Mouse (Mus musculus): ENCODE data around the gene Psmd12. TPM values are rescaled to one million over a fixed set of nuclear protein-coding genes. Genes with fewer than 3 reads are reported as not detected.
"Not testable (repeated sequence)": the region's sequence is repeated elsewhere in the genome, so short reads cannot be mapped to it uniquely, and the experiment has no call there.

Psmd12 gene
- polyA plus RNA-seq, 1 experiment from 2014 or later, result 218 TPM

DNA sequence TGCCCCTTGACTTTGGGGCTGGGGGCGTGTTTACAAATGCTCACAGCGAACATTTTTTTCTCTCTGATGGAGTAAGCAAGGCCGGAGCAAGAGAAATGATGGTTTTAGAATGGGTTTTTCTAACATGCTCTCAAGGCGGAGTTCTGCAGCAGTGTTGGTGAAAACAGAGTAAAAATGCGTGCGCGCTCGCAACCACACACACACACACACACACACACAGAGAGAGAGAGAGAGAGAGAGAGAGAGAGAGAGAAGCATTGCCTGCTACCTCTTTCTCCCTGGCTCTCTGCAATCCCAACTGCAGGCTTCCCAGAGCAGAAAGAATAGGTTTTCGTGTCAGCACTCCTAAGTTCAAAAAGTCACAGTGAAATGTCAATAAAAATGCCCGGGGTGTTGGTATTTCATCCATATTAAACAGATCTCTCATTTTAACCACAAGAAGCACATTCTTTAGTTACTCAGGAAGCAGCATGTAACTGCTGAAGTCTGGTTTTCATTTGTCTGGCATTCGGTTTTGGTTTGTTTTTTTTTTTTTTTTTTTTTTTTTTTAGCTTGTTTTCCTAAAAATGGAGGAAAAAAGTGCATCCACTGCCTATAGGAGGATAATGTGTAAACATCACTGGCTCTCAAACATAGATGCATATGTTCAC lies 8.1 kb upstream of the Psmd12 start:
- WGBS, result 9% methylated on average over 11 of the region's 11 CpGs
- H3K27me3 ChIP-seq (ENCODE audit: control insufficient read depth, insufficient read depth, low read length), result no peaks in the 10 kb centered on the region
- no peaks in the 10 kb centered on the region for H3K36me3 ChIP-seq (ENCODE audit: control insufficient read depth, insufficient read depth, low read length)
- H3K4me3 ChIP-seq (ENCODE audit: low read depth, low read length), result peak overlapping the region; percentile 86
- peak overlapping the region; percentile 92; the same call in 1 of the 2 replicates for H3K9ac ChIP-seq (ENCODE audit: low read length)
- H3K9me3 ChIP-seq (ENCODE audit: control insufficient read depth, low read length), result no peaks in the 10 kb centered on the region
- peaks cover 2% of the 10 kb centered on the region; the same call in 1 of the 2 replicates for H3K4me1 ChIP-seq (replicated peaks; ENCODE audit: control insufficient read depth, insufficient read depth, low read length)
- peak overlapping the region; percentile 74 for H3K4me2 ChIP-seq (ENCODE audit: low read depth, low read length, severe bottlenecking)
- no peak for DNase-seq (ENCODE audit: low spot score)
- no peak for ATAC-seq (replicated peaks; ENCODE audit: low FRiP score)
- H3K27ac ChIP-seq (ENCODE audit: low read depth, low read length), result peak overlapping the region; percentile 89; the same call in 1 of the 2 replicates

- WGBS, result 98% methylated on average over 3 of the region's 3 CpGs
- H3K36me3 ChIP-seq (ENCODE audit: control insufficient read depth, insufficient read depth, low read length), result no peaks in the 10 kb centered on the region
- DNase-seq (ENCODE audit: low spot score), result no peak
- H3K27me3 ChIP-seq (ENCODE audit: control insufficient read depth, insufficient read depth, low read length), result no peaks in the 10 kb centered on the region
- no peaks in the 10 kb centered on the region for H3K9me3 ChIP-seq (ENCODE audit: control insufficient read depth, low read length)
- H3K4me3 ChIP-seq (ENCODE audit: low read depth, low read length), result no peak overlapping the region
- H3K27ac ChIP-seq (ENCODE audit: low read depth, low read length), result no peak overlapping the region
- peaks cover 2% of the 10 kb centered on the region; the same call in 1 of the 2 replicates for H3K4me1 ChIP-seq (replicated peaks; ENCODE audit: control insufficient read depth, insufficient read depth, low read length)
- no peak for ATAC-seq (replicated peaks; ENCODE audit: low FRiP score)
- H3K4me2 ChIP-seq (ENCODE audit: low read depth, low read length, severe bottlenecking), result no peak overlapping the region
- no peak overlapping the region for H3K9ac ChIP-seq (ENCODE audit: low read length)
These were observed 7.0 kb upstream of the Psmd12 start for GRCm38 (mm10) chr11:107472304-107472703.

GRCm38 (mm10) chr11:107473137-107473820 lies 6.0 kb upstream of the Psmd12 start:
- Histone ChIP-seq H3K27me3 (ENCODE audit: control insufficient read depth, insufficient read depth, low read length) (no peaks in the 10 kb centered on the region), H3K4me3 (ENCODE audit: low read depth, low read length) (no peak overlapping the region), H3K4me1 (replicated peaks; ENCODE audit: control insufficient read depth, insufficient read depth, low read length) (no peaks in the 10 kb centered on the region; the same call in 1 of the 2 replicates), H3K4me2 (ENCODE audit: low read depth, low read length, severe bottlenecking) (no peak overlapping the region), H3K27ac (ENCODE audit: low read depth, low read length) (no peak overlapping the region), H3K9ac (ENCODE audit: low read length) (no peak overlapping the region), H3K9me3 (ENCODE audit: control insufficient read depth, low read length) (no peaks in the 10 kb centered on the region), H3K36me3 (ENCODE audit: control insufficient read depth, insufficient read depth, low read length) (no peaks in the 10 kb centered on the region)
- peak; percentile 63 for DNase-seq (ENCODE audit: low spot score)
- WGBS, result 27% methylated on average over 8 of the region's 8 CpGs
- ATAC-seq (replicated peaks; ENCODE audit: low FRiP score), result no peak

GRCm38 (mm10) chr11:107479862-107480203 lies 549 bp downstream of the Psmd12 start:
- H3K36me3 ChIP-seq (ENCODE audit: control insufficient read depth, insufficient read depth, low read length), result no peaks in the 10 kb centered on the region

GRCm38 (mm10) chr11:107484341-107484740 lies 5.1 kb downstream of the Psmd12 start:
- H3K27me3 ChIP-seq (ENCODE audit: control insufficient read depth, insufficient read depth, low read length), result no peaks in the 10 kb centered on the region
- no peak overlapping the region for H3K9ac ChIP-seq (ENCODE audit: low read length)
- WGBS, result 92% methylated on average over 3 of the region's 3 CpGs
- H3K4me3 ChIP-seq (ENCODE audit: low read depth, low read length), result no peak overlapping the region
- no peak overlapping the region for H3K27ac ChIP-seq (ENCODE audit: low read depth, low read length)
- no peaks in the 10 kb centered on the region for H3K9me3 ChIP-seq (ENCODE audit: control insufficient read depth, low read length)
- ATAC-seq (replicated peaks; ENCODE audit: low FRiP score), result no peak
- no peak for DNase-seq (ENCODE audit: low spot score)
- peaks cover 8% of the 10 kb centered on the region; the same call in 1 of the 2 replicates for H3K36me3 ChIP-seq (ENCODE audit: control insufficient read depth, insufficient read depth, low read length)
- no peak overlapping the region for H3K4me2 ChIP-seq (ENCODE audit: low read depth, low read length, severe bottlenecking)
- 0 out of 2 replicates have a peak, but pooled peaks cover 4% of the 10 kb centered on the region for H3K4me1 ChIP-seq (replicated peaks; ENCODE audit: control insufficient read depth, insufficient read depth, low read length)

More at GRCm38 (mm10) chr11:107479862-107480203, 549 bp downstream of the Psmd12 start:
- Histone ChIP-seq H3K4me1 (replicated peaks; ENCODE audit: control insufficient read depth, insufficient read depth, low read length) (0 out of 2 replicates have a peak, but pooled peaks cover 4% of the 10 kb centered on the region), H3K27me3 (ENCODE audit: control insufficient read depth, insufficient read depth, low read length) (no peaks in the 10 kb centered on the region), H3K27ac (ENCODE audit: low read depth, low read length) (no peak overlapping the region), H3K4me3 (ENCODE audit: low read depth, low read length) (peak overlapping the region; percentile 82), H3K9ac (ENCODE audit: low read length) (peak overlapping the region; percentile 88), H3K9me3 (ENCODE audit: control insufficient read depth, low read length) (no peaks in the 10 kb centered on the region), H3K4me2 (ENCODE audit: low read depth, low read length, severe bottlenecking) (peak overlapping the region; percentile 93)
- DNase-seq (ENCODE audit: low spot score) (no peak), ATAC-seq (replicated peaks; ENCODE audit: low FRiP score) (no peak)
- 4% methylated on average over 10 of the region's 10 CpGs for WGBS

- Histone ChIP-seq H3K9me3 (ENCODE audit: control insufficient read depth, low read length) (no peaks in the 10 kb centered on the region), H3K27ac (ENCODE audit: low read depth, low read length) (no peak overlapping the region), H3K4me1 (replicated peaks; ENCODE audit: control insufficient read depth, insufficient read depth, low read length) (no peaks in the 10 kb centered on the region), H3K9ac (ENCODE audit: low read length) (no peak overlapping the region), H3K27me3 (ENCODE audit: control insufficient read depth, insufficient read depth, low read length) (no peaks in the 10 kb centered on the region), H3K4me3 (ENCODE audit: low read depth, low read length) (no peak overlapping the region), H3K36me3 (ENCODE audit: control insufficient read depth, insufficient read depth, low read length) (no peaks in the 10 kb centered on the region), H3K4me2 (ENCODE audit: low read depth, low read length, severe bottlenecking) (no peak overlapping the region)
- DNase-seq (ENCODE audit: low spot score) (no peak), ATAC-seq (replicated peaks; ENCODE audit: low FRiP score) (no peak)
- WGBS, result 89% methylated on average over 8 of the region's 8 CpGs
These were observed 23.5 kb downstream of the Psmd12 start for GRCm38 (mm10) chr11:107502801-107503200.

DNA sequence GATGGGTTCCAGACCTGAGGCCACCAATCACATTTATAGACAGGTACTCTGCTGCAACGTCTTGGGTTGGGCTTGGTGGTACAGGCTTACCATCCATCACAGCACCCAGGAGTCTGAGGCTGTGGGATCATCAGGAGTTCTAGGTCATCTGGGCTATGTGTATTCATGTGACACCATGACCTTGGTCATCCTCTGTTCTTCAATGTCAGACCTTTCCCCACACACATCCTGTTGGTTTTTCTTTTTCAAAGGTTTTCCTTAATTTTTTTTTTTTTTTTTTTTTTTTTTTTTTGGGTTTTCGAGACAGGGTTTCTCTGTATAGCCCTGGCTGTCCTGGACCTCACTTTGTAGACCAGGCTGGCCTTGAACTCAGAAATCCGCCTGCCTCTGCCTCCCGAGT lies 25.1 kb downstream of the Psmd12 start:
- H3K9ac ChIP-seq (ENCODE audit: low read length); H3K9me3 ChIP-seq (ENCODE audit: control insufficient read depth, low read length); DNase-seq (ENCODE audit: low spot score); H3K27ac ChIP-seq (ENCODE audit: low read depth, low read length); H3K4me2 ChIP-seq (ENCODE audit: low read depth, low read length, severe bottlenecking); ATAC-seq (replicated peaks; ENCODE audit: low FRiP score); H3K4me3 ChIP-seq (ENCODE audit: low read depth, low read length); H3K4me1 ChIP-seq (replicated peaks; ENCODE audit: control insufficient read depth, insufficient read depth, low read length); H3K36me3 ChIP-seq (ENCODE audit: control insufficient read depth, insufficient read depth, low read length); H3K27me3 ChIP-seq (ENCODE audit: control insufficient read depth, insufficient read depth, low read length): not testable (repeated sequence)
- WGBS, result 98% methylated on average over 3 of the region's 4 CpGs

GRCm38 (mm10) chr11:107506260-107506659 lies 27.0 kb downstream of the Psmd12 start:
- Histone ChIP-seq H3K9me3 (ENCODE audit: control insufficient read depth, low read length) (no peaks in the 10 kb centered on the region), H3K9ac (ENCODE audit: low read length) (no peak overlapping the region), H3K4me3 (ENCODE audit: low read depth, low read length) (no peak overlapping the region), H3K27ac (ENCODE audit: low read depth, low read length) (no peak overlapping the region), H3K27me3 (ENCODE audit: control insufficient read depth, insufficient read depth, low read length) (no peaks in the 10 kb centered on the region), H3K36me3 (ENCODE audit: control insufficient read depth, insufficient read depth, low read length) (no peaks in the 10 kb centered on the region), H3K4me1 (replicated peaks; ENCODE audit: control insufficient read depth, insufficient read depth, low read length) (peaks cover 6% of the 10 kb centered on the region), H3K4me2 (ENCODE audit: low read depth, low read length, severe bottlenecking) (no peak overlapping the region)
- WGBS, result 64% methylated on average over 1 of the region's 1 CpGs
- DNase-seq (ENCODE audit: low spot score) (no peak), ATAC-seq (replicated peaks; ENCODE audit: low FRiP score) (no peak)
